Mouse (Mus musculus): ENCODE data around the gene Gtf2f1. TPM values are rescaled to one million over a fixed set of nuclear protein-coding genes. Genes with fewer than 3 reads are reported as not detected.

Gene Gtf2f1
- total RNA-seq, 2 experiments from 2014 or later = 59.7 to 60.1 TPM

DNA sequence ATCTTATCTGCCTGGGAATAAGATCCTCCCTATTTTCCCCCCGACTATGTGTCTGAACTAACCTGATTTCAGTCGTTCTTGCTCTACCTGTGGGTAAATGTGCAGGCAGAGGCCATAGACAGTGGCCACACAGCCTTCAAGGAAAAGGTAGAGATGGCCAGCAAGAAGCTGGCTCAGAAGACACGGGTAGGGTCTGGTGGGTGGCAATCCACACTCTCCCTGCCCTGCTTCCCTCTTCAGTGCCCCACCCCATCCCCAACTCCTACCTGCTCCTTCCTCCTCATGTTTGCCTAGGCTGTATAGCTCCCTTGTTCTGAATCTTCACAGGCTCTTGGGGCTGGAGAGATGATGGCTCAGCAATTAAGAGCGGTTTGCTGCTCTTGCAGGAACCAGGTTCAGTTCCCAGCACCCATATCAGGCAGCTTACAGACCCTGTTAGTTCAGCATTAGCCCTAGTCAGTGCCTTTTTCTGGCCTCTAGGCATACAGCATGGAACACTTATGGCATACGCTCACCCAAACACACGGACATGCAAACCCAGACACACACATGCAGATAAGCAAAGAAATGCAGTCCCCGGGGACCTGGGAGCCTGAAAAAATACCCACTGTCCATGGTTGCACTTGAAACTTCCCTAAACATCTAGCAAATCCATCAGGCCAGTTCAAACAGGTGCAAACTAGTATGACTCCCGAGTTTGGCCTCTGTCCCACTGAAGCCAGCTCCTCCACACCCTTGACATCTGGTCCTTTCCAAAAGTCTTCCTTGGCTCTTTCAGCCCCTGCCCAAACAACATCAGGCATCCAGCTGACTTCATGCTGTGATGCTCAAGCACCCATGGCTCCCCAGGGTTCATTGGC is 34.3 kb downstream of the Gtf2f1 start:
- no peak for DNase-seq (ENCODE audit: extremely low spot score in 1 of 2, low spot score in 1 of 2)

DNA sequence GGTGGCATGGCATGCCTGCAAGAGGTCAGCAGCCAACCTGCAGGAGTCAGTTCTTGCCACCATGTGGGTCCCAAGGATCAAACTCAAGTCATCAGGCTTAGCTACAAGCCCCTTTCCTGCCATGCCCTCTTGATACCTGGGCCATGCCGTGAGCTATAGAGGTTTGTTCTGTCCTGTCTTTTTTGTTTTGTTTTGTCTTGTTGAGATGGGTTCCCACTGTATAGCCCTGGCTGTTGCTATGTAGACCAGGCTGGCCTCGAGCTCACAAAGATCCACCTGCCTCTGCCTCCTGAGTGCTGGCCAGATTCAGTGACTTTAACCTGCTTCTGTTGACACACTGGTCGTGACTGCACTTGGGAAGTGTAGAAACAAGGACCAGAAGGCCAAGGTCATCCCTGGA is 35.7 kb downstream of the Gtf2f1 start:
- DNase-seq (ENCODE audit: extremely low spot score in 1 of 2, low spot score in 1 of 2) = no peak

DNA sequence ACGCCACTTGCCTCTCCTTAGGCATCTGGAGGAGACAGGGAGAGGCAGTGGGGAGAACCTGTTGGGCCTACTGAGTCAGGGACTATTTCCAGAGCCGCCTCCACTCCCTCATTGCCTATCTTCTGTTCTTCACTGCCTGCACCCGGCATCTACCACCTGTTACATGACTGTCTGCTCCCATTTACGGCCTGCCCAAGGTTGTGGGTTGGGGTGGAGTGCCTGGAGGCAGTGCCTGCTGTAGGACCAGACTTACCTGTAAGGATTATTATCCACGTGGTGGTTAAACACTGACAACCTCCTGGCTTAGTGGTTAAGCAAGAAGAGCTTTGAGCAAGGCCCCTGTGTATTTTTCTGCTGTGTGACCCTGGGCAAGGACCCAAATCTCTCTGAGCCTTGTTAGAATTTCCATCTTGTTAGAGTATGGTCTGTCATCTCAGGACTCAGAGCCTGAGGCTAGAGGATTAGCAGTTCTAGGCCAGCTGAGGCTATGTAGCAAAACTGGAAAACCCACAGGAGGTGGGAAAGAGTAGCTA is 36.3 kb downstream of the Gtf2f1 start:
- DNase-seq (ENCODE audit: extremely low spot score in 1 of 2, low spot score in 1 of 2) = no peak

DNA sequence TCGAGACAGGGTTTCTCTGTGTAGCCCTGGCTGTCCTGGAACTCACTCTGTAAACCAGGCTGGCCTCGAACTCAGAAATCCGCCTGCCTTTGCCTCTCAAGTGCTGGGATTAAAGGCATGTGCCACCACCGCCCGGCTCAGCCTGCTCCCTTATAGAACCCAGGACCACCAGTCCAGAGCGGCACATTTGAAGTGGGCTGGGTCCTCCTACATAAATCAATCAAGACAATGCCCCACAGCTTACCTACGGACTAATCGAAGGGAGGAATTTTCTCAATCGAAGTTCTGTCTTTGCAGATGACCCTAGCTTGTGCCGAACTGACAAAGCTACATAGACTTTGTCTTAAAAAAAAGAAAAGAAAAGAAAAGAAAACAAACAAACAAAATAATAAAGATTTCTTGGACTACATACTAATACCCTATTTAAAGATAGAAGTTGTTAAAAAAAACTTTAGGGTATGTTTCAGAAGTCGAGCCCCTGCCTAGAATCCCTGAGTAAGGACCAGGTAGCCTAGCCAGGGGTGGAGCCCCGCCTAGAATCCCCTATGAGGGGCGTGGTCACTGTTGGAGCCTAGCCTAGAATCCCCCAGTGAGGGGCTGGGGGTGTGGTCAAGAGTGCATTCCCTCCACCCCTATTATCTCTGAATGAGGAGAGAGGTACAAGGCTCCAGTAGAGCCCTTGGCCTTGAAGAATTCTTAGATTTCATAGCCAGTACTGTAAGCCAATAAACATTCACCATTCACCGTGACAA is 37.0 kb downstream of the Gtf2f1 start:
- no peak for DNase-seq (ENCODE audit: extremely low spot score in 1 of 2, low spot score in 1 of 2)

DNA sequence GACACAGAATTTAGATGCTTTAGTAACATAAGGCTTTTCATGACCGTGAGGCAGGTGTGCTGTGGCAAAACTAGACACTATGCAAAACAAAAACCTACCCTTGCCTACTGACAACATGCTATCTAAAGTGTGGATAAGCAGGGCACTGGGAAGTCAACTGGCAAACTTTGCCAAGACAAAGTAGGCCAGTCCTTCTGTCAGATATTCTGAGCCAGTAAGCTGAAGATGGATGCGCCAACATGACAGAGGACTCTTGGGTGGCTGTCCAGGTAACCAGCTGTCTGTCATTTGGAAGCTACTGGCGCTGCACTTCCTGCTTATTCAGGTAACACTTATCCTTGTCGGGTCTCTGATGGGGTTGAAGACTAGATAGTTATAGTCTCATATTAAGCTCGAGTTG is 41.0 kb downstream of the Gtf2f1 start:
- DNase-seq (ENCODE audit: extremely low spot score in 1 of 2, low spot score in 1 of 2) = no peak

DNA sequence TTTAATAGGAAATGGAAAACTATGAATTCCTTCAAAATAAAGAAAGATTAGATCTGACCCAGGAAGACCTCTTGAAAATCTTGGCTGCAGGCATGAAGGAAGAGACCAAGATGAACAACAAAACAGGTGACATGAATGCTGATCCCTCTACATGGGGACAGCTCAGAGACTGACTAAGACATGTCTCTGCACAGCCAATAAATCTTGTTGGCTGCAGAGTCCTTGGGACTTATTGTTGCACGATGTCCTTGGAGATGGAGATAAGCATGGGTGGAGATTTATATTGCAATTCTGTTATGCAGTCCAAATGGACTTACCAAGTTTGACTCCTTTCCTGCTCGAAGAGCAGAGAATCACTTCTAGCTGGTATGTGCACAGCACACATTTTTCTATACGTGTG is 41.8 kb downstream of the Gtf2f1 start:
- DNase-seq (ENCODE audit: extremely low spot score in 1 of 2, low spot score in 1 of 2) = no peak

DNA sequence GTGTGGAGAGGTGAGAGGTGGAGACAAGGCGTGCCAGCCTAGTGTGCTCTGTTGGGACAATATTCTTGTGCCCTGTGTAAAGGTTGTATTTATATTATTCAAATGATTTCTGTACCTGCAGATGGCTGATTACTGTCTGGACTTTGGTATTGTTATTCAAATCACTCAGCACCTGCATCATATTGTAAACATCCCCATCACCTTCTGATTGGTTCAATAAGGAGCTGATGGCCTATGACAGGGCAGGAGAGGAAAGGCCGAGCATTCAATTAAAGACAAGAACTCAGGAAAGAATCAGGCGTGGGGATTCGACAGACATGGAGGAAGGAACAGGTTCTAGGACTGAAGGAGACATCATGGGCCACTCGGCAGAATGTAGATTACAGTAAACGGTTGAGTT is 47.4 kb downstream of the Gtf2f1 start:
- DNase-seq (ENCODE audit: extremely low spot score in 1 of 2, low spot score in 1 of 2) = no peak

DNA sequence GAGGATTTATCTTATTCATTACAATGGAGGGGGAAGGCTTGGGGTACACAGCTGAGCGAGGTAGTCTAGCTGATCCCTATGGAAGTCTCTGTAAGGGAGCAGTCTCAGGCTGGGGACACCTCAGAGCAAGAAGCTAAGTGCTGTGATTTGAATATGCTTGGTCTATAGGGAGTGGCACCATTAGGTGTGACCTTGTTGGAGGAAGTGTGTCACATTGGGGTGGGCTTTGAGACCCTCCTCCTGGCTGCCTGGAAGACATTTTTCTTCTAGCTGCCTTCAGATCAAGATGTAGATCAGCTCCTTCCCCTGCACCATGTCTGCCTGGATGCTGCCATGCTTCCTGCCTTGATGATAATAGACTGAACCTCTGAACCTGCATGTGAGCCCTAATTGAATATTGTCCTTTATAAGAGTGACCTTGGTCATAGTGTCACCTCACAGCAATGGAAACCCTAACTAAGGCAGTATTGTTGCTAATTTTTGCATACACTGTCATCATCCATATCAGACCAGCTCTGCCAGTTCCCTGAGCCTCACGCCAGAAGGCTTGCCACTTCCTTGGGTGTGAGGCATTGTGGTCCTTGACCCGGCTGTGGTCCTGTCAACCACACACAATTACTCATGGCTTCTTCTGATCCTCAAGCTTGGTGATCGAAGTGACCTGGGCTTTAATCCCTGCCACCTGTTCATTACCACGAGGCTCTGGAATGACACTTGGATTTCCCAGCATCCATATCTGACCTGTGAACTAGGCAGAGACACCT is 48.3 kb downstream of the Gtf2f1 start:
- no peak for DNase-seq (ENCODE audit: extremely low spot score in 1 of 2, low spot score in 1 of 2)

DNA sequence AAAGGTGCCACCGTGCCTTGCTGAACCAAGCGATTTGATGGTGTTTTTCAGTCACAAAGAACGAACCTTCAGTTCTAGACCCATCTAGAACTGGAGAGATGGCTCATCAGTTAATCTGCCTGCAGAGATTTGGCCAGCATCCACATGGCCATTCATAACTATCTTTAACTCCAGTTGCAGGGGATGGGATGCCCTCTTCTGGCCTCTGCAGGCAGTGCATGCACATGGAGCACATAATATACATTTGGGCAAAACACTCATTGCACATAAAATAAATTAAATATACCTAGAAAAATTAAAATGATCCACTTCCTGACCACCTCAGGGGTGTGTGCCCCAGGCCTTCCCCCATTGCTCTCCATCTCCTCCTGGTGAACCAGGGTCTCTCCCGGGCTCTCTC is 49.2 kb downstream of the Gtf2f1 start:
- no peak for DNase-seq (ENCODE audit: extremely low spot score in 1 of 2, low spot score in 1 of 2)

DNA sequence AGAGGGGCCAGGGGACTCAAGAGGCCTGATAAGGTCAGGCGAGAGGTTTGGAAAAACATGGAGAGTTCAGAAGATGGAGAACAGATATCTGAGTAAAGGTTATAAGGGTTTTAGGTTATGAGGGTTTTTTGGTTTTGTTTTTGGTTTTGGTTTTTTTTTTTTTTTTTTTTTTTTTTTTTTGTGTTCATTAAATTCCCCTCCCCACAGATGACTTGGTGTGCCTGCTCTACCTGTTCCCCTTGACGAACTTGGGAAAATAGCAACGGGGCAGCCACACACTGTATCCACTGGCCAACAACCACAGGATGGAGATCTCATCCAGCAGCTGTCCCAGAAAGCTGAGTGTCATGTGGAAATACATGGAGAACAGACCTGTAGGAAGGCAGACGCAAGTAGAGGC is 52.4 kb downstream of the Gtf2f1 start:
- no peak for DNase-seq (ENCODE audit: extremely low spot score in 1 of 2, low spot score in 1 of 2)

DNA sequence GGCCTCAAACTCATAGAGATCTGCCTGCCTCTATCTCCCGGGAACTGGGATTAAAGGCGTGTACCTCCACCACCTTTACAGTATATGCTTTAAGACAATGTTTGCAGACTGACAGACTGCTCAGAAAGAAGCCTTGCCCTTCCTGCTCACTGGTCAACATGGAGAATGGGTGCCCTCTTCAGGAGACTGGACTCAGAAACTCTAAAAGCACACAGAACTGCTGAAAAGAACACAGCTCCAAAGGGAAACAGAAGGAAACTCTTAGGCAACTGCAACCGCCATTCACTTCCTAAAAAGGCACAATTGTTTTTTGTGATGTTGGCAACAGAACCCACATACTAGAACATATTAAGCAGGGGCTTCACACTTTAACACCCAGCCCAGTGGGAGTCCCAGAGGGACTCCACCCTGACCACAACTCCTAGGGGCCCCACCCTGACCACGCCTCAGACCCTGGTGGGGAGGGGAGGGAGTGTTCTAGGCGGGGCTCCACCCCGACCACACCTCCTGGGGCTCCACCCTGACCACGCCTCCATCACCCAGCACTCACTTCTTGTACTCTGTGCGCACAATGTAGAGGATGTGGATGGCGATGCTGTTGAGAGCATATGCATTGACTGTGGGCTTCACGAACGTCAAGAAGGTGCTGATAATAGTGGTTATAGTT is 53.2 kb downstream of the Gtf2f1 start:
- no peak for DNase-seq (ENCODE audit: extremely low spot score in 1 of 2, low spot score in 1 of 2)

DNA sequence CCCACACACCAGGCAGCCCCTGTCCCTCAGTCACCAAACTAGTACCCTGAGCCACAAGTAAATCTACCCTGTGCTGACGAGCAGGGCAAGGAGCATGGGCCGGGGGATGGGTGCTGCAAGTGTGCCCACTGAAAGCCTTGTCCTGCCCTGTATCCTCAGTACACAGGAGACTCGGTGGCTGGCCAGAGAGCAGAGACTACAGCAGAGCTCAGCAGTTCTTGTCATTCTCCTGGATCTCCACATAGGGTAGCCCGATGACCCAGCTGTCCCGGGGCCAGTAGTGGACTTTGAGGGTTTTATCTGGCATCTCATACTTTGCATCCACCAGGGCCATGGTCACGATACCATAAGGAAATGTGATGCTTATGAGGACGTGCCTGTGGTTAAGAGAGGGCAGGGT is 56.2 kb downstream of the Gtf2f1 start:
- DNase-seq (ENCODE audit: extremely low spot score in 1 of 2, low spot score in 1 of 2) = no peak

Other genes starting within 250 kb of the Gtf2f1 start
- gene Dus3l, start 246.5 kb downstream of the Gtf2f1 start, total RNA-seq (2021) = 10 to 100 TPM; 61.1 to 73.0 TPM
- 1 to 10 TPM in 1 of 2 experiments, under 1 TPM in 1; 0.89 to 1.6 TPM for gene Prr22, start 241.0 kb downstream of the Gtf2f1 start, total RNA-seq (2021)
- 1 to 10 TPM; 3.8 to 4.4 TPM for gene Rfx2, start 180.3 kb downstream of the Gtf2f1 start, total RNA-seq (2021)
- gene Acsbg2, start 136.8 kb downstream of the Gtf2f1 start, total RNA-seq (2021) = not detected
- gene 1700061G19Rik, start 135.8 kb downstream of the Gtf2f1 start, total RNA-seq (2021) = under 1 TPM; 0.10 to 0.14 TPM
- 10 to 100 TPM; 66.7 to 79.9 TPM for gene Mllt1, start 75.9 kb downstream of the Gtf2f1 start, total RNA-seq (2021)
- gene Acer1, start 29.2 kb downstream of the Gtf2f1 start, total RNA-seq (2021) = not detected
- gene Clpp, start 21.0 kb downstream of the Gtf2f1 start, total RNA-seq (2021) = 10 to 100 TPM; 57.8 to 68.3 TPM
- 10 to 100 TPM; 22.8 to 24.1 TPM for gene Alkbh7, start 13.9 kb downstream of the Gtf2f1 start, total RNA-seq (2021)
- not detected for gene Pspn, start 11.3 kb downstream of the Gtf2f1 start, total RNA-seq (2021)
- gene Gm17949, start 181 bp upstream of the Gtf2f1 start, total RNA-seq (2021) = not detected
- 100 to 1,000 TPM; 113 to 117 TPM for gene Khsrp, start 20.2 kb upstream of the Gtf2f1 start, total RNA-seq (2021)
- under 1 TPM in 1 of 2 experiments, not detected in 1; 0.22 TPM for gene Slc25a41, start 30.4 kb upstream of the Gtf2f1 start, total RNA-seq (2021)
- under 1 TPM in 1 of 2 experiments, not detected in 1; 0.99 TPM for gene Crb3, start 47.8 kb upstream of the Gtf2f1 start, total RNA-seq (2021)
- gene Slc25a23, start 48.6 kb upstream of the Gtf2f1 start, total RNA-seq (2021) = 100 to 1,000 TPM; 351 to 373 TPM
- 1 to 10 TPM in 1 of 2 experiments, under 1 TPM in 1; 0.47 to 2.0 TPM for gene Dennd1c, start 67.2 kb upstream of the Gtf2f1 start, total RNA-seq (2021)
- 100 to 1,000 TPM; 633 to 647 TPM for gene Tubb4a, start 76.5 kb upstream of the Gtf2f1 start, total RNA-seq (2021)
- gene Tnfsf9, start 94.0 kb upstream of the Gtf2f1 start, total RNA-seq (2021) = under 1 TPM; 0.54 to 0.85 TPM
- under 1 TPM in 1 of 2 experiments, not detected in 1; 0.61 TPM for gene Cd70, start 138.5 kb upstream of the Gtf2f1 start, total RNA-seq (2021)
- not detected for gene Tnfsf14, start 182.9 kb upstream of the Gtf2f1 start, total RNA-seq (2021)
- gene C3, start 216.8 kb upstream of the Gtf2f1 start, total RNA-seq (2021) = 1 to 10 TPM in 1 of 2 experiments, under 1 TPM in 1; 0.98 to 1.3 TPM
- gene Gpr108, start 237.2 kb upstream of the Gtf2f1 start, total RNA-seq (2021) = 10 to 100 TPM; 20.4 to 23.3 TPM
- gene Trip10, start 238.2 kb upstream of the Gtf2f1 start, total RNA-seq (2021) = 1 to 10 TPM; 5.9 to 7.4 TPM